Mouse (Mus musculus) lung, postnatal 25 days (tissue): Measurements from ENCODE around the gene Hsd3b2.
A peak's percentile ranks its signal among the peaks of the same experiment; 100 is the strongest.
"Not testable (repeated sequence)": the region's sequence is repeated elsewhere in the genome, so short reads cannot be mapped to it uniquely, and the experiment has no call there.

ENCODE experiments used
- DNase-seq: peaks from one replicate; pipeline ENCODE4 v3.0.0; 2022; ENCODE audit warnings: low spot score

Gene Hsd3b2

GRCm38 (mm10) chr3:98724376-98724775 lies at the start of gene Hsd3b2:
Gene Hsd3b2, minus strand, starts transcription at chr3:98724543.
- DNase-seq = peak; percentile 29

- no peak for DNase-seq
These were observed 39.8 kb upstream of the Hsd3b2 start for GRCm38 (mm10) chr3:98764155-98764554.

- DNase-seq = no peak
These were observed 32.5 kb upstream of the Hsd3b2 start for GRCm38 (mm10) chr3:98756836-98757235.

GRCm38 (mm10) chr3:98752171-98752570 lies 27.8 kb upstream of the Hsd3b2 start:
- DNase-seq = no peak

GRCm38 (mm10) chr3:98741043-98741442 lies 16.7 kb upstream of the Hsd3b2 start:
- not testable (repeated sequence) for DNase-seq

GRCm38 (mm10) chr3:98734340-98734739 lies 10.0 kb upstream of the Hsd3b2 start:
- DNase-seq = no peak

- DNase-seq = no peak
These were observed 9.4 kb upstream of the Hsd3b2 start for GRCm38 (mm10) chr3:98733724-98734123.

- DNase-seq = peak; percentile 41
These were observed 1.9 kb upstream of the Hsd3b2 start for GRCm38 (mm10) chr3:98726281-98726680.

GRCm38 (mm10) chr3:98720740-98721139 lies 3.6 kb downstream of the Hsd3b2 start:
- DNase-seq = no peak

- DNase-seq = no peak
These were observed 41.9 kb downstream of the Hsd3b2 start for GRCm38 (mm10) chr3:98682401-98682800.

GRCm38 (mm10) chr3:98680786-98681185 lies 43.6 kb downstream of the Hsd3b2 start:
- no peak for DNase-seq
